Mouse (Mus musculus) spleen, postnatal 4 days (tissue): Measurements from ENCODE around the gene Zfp217.
A peak's percentile ranks its signal among the peaks of the same experiment; 100 is the strongest.

ENCODE experiments used
- DNase-seq, 2 experiments: peaks; one replicate each; pipeline ENCODE4 v3.0.0; 2022; ENCODE audit warnings: low spot score in 2 of 2

Zfp217 gene

DNA sequence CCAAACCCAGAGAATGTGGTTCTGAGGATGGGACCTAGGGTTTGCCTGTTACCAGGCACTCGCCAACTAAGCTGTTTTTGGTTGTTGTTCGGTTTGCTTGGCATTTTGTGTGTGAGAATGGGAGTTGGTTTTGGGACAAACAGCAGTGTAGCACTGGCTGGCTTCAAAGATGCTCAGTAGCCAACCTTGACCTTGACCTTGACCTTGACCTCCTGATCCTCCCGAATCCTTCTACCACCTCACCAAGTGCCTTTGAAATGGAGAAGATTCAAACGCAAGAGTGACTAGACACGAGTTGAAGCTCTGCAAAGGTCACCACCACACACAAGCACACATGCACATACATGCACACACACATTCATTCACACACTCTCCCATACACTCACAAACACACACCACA, 44.6 kb downstream of the Zfp217 start:
- DNase-seq: no peak

- no peak for DNase-seq
Measured at GRCm38 (mm10) chr2:170101932-170102331, 46.0 kb downstream of the Zfp217 start.

GRCm38 (mm10) chr2:170101132-170101531, 46.8 kb downstream of the Zfp217 start:
- DNase-seq: peak; percentile 88 to 97

- DNase-seq: no peak
Measured at GRCm38 (mm10) chr2:170094871-170095270, 53.0 kb downstream of the Zfp217 start.

DNA sequence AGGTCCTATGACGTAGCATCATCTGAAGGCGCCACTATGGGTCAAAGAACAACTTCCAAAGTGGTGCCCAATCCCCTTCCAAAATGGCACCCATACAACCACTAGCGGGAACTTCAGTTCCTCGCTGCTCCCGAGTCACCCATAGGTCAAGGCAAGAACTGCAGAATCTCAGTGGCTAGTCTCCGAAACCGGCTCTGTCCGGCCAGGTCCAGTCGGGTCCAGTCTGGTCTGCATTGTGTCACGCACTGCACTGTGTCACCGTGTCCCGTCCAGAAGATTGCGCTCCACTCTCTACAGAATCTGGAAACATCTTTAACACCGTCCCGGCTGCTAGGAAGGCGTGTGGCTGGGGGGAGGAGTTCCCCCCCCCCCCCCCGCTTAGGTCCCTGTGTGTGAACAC, 53.7 kb downstream of the Zfp217 start:
- DNase-seq: no peak

- DNase-seq: no peak
Measured at GRCm38 (mm10) chr2:170091563-170092443, 56.1 kb downstream of the Zfp217 start.

DNA sequence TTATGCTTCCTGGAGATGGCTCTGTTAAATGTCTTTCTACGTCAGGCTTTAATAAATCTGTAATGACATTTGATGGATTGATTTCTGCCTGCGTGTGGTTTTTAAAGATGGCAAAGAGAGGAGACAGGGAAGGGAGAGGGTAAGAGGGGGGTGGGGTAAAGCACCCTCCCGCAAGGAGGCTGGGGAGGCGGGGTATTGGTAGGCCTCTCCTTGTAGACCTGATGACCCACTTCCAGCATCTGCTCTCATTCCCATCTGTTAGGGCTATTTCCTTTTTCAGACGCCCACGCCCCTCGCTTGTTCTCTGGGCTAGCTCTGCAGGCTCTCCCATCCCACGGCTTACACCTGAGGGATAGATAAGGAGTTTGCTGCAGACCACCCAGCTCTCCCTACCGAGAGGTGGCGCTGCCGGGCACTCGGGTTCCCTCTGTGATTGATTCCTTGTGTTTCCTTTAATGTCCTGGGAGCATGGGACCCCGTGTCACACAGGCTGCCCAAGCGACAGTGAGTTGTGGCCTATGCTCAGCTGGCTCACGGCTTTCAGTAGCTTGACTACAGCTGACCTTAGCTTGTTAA, 69.4 kb downstream of the Zfp217 start:
- no peak for DNase-seq

DNA sequence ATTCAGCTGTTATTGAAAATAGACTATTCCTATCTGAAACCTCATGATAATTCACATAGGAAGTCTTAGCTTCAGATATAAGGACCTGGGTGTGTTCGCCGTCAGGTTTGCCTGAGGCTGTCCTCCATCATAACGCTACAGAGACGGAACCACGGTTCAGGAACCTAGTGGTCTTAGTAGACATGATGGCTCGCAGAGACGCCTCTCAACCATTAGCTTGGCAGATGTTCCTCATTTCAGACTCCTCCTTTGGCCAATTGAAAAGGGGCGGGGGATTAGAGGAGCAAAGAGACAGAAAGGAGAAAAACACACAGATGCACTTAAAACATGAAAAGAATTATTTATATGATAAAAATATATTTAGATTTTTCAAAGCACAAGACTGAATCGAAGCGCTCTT, 69.9 kb downstream of the Zfp217 start:
- DNase-seq: no peak

GRCm38 (mm10) chr2:170076941-170077490, 70.9 kb downstream of the Zfp217 start:
- DNase-seq: no peak

- DNase-seq: no peak
Measured at GRCm38 (mm10) chr2:170070641-170071241, 77.2 kb downstream of the Zfp217 start.

DNA sequence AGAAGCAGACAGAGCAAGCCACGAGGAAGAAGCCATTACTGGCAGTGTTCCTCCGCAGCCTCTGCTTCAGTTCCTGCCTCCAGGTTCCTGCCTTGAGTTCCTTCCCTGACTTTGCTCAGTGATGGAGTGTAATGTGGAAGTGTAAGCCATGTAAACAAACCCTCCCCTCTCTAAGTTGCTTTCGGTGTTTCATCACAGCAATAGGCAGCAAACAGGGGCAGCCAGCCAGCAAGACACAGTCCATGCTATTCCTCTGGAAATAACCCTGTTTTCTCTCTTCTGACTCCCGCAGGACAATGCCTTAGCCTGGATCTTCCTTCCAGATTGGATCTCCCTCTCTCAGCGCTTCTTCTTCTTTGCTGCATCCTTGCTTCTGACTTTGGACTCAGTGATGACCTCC, 77.9 kb downstream of the Zfp217 start:
- no peak for DNase-seq

DNA sequence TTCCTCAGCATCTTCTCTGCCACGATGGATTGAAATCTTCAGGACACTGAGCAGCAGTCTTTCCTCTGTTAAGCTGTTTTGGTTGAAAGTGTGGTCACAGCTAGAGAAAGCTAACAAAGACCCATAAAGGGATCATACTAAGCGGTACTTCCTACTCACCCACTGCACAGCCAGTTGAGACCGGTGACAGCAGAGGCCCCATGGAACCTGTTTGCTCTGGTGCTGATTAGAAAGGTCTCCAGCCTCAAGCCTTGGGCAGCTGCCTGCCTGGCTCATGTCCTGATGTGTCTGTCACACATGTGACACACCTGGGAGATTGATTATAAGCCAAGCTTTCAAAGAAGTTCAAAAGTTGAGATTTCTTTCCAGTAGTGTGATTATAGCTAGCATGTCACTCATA, 85.5 kb downstream of the Zfp217 start:
- DNase-seq: no peak

DNA sequence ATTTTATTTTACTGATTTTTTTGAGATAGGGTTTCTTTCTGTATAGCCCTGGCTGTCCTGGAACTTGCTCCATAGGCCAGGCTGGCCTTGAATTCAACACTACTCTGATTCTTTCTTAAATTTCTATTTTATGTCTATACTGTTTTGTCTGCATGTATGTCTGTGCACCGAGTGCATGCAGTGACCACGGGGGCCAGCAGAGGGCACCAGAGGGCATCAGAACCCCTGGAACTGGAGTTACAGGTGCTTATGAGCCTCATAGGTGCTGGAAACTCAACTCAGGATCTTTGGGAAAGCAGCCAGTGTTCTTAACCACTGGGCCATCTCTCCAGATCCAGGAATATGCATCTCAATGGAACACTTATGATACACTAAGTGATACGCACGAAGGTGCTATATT, 87.8 kb downstream of the Zfp217 start:
- peak; percentile 53 to 81 for DNase-seq

- no peak for DNase-seq
Measured at GRCm38 (mm10) chr2:170058774-170059173, 89.1 kb downstream of the Zfp217 start.
